Mouse (Mus musculus) heart, embryonic 16.5 days (tissue): Measurements from ENCODE around the gene Zfp958. TPM values are rescaled to one million over a fixed set of nuclear protein-coding genes. Genes with fewer than 3 reads are reported as not detected.
"Not testable (repeated sequence)": the region's sequence is repeated elsewhere in the genome, so short reads cannot be mapped to it uniquely, and the experiment has no call there.

Experiments
- ATAC-seq: fragments of 200-750 bp; cut with Nextera tagmentation; replicated peaks from 2 replicates; pipeline ENCODE4 v1.8.0; 2017; ENCODE audit warnings: moderate number of reproducible peaks; ENCODE audit not compliant: insufficient read depth, low FRiP score; ENCODE audit errors: extremely low read depth
- H3K27ac ChIP-seq: fragments of 300-500 bp; sonication (generic); 2 replicates; pipeline ENCODE4 v1.5.1; 2014; ENCODE audit warnings: mild to moderate bottlenecking, low read length, control low read depth, moderate library complexity
- H3K27me3 ChIP-seq: fragments of 300-500 bp; sonication (generic); 2 replicates; pipeline ENCODE4 v1.6.1; 2014; ENCODE audit warnings: low read length, mixed read lengths; ENCODE audit not compliant: control insufficient read depth, insufficient read depth
- H3K36me3 ChIP-seq: fragments of 300-500 bp; sonication (generic); 2 replicates; pipeline ENCODE4 v1.6.1; 2014; ENCODE audit not compliant: control insufficient read depth, insufficient read depth
- H3K4me1 ChIP-seq: fragments of 300-500 bp; sonication (generic); 2 replicates; pipeline ENCODE4 v1.6.1; 2014; ENCODE audit warnings: low read length, mixed read lengths; ENCODE audit not compliant: control insufficient read depth, insufficient read depth
- H3K4me2 ChIP-seq: fragments of 300-500 bp; sonication (generic); 2 replicates; pipeline ENCODE4 v1.6.1; 2014; ENCODE audit warnings: low read depth, mild to moderate bottlenecking, control low read depth, low read length
- H3K4me3 ChIP-seq: fragments of 300-500 bp; sonication (generic); 2 replicates; pipeline ENCODE4 v1.5.1; 2014; ENCODE audit warnings: mild to moderate bottlenecking, control low read depth, low read length
- H3K9ac ChIP-seq: fragments of 300-500 bp; sonication (generic); 2 replicates; pipeline ENCODE4 v1.6.1; 2014; ENCODE audit warnings: low read length, control low read depth
- H3K9me3 ChIP-seq: fragments of 300-500 bp; sonication (generic); replicated peaks from 2 replicates; pipeline ENCODE4 v1.6.1; 2016; ENCODE audit warnings: low read length; ENCODE audit not compliant: control insufficient read depth
- WGBS: fragments of 180-500 bp; shearing (Covaris S2); extraction: QIAGEN DNeasy Blood & Tissue Kit; methylation state at CpG from one replicate; pipeline ENCODE4 v1.1.7; 2014; 5-methylcytosine and 5-hydroxymethylcytosine counted together
- polyA plus RNA-seq: library from polyadenylated mRNA; unstranded; fragments of >200 nt; fragmentation: Nextera tagmentation; extraction: Ambion mirVana; gene quantifications from 2 replicates; pipeline ENCODE4 v1.2.1, GENCODE M21; 2015

Zfp958 gene
- 10.4 and 10.5 TPM in 2 replicates for polyA plus RNA-seq

DNA sequence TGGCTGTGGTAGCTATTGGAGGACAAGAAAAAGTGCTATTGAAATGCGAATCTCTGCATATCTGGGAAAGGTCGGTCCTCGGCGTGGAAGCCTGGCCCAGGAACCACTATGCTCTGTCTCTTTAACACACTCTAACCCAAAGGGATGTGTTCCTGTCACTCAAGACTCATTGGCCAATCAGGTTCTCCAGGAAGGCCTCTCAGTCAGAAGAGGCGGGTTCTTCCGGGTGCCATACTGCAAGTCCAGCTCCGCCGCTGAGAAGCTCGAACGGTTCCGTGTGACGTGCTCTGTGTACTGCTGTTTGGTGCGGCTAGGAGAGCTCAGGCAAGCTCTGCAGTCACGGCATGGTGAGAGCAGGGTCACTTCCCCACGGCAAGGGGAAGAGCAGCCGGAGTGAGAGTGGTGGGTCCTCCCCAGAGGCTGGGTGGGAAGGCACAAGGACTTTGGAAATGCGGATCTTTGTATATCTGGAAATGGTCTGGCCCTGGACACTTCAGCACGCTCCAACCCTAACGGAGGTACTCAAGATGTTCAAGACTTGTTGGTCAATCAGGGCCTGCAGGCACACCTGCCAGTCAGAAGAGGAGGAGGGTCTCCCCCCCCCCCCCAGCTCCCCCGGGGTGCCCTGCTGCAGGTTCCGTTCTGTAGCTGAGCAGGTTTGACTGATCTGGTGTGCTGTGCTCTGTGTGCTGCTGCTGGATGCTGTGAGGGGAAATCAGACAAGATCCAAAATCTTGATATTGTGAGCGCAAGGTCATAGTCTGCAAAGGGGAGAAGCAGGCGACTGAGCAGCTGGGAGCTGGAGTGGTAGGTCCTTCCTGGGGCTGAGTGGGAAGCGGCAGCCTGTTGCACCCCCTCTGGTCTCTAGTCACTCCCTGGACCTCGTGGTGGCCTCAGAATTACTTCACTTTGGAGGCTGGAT, at the start of gene Zfp958:
Zfp958 (plus strand) TSS at position 236 of the 922 bp plus-strand sequence.
- peak within 1 kb of the TSS; percentile 76 for H3K4me3 ChIP-seq
- no peaks in the 10 kb centered on the region for H3K9me3 ChIP-seq
- H3K4me2 ChIP-seq = peak within 1 kb of the TSS; percentile 96
- H3K27me3 ChIP-seq = no peaks in the 10 kb centered on the region
- peak; percentile 99 for ATAC-seq
- peaks cover 9% of the 10 kb centered on the region; the same call in 1 of the 2 replicates for H3K4me1 ChIP-seq
- no peaks in the 10 kb centered on the region; the same call in 1 of the 2 replicates for H3K36me3 ChIP-seq
- peak within 1 kb of the TSS; percentile 86 for H3K9ac ChIP-seq
- under 1% methylated on average over 25 of the region's 25 CpGs for WGBS
- peak within 1 kb of the TSS; percentile 95 for H3K27ac ChIP-seq

DNA sequence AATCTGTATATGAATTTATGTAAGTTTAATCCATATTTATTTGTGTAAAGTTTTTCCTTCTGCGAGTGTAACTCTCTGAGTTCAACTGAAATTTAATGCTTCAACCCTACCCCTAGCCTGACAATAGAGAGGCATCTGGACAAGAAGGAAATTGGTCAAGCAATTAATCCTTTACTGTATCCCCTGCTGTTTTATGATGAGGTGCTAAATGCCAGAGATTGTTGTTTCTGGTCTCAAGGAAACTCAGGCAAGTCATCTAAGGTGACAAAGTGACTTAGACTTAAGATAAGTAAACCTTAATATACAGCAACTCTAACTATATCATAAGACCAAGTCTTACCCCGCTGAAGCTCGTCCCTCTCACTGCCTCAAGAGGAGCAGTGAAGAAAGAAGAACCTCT, 31.0 kb upstream of the Zfp958 start:
- no peaks in the 10 kb centered on the region for H3K36me3 ChIP-seq
- no peaks in the 10 kb centered on the region for H3K9me3 ChIP-seq
- 65% methylated on average over 3 of the region's 3 CpGs for WGBS
- peaks cover 6% of the 10 kb centered on the region for H3K4me1 ChIP-seq
- no peaks in the 10 kb centered on the region for H3K27me3 ChIP-seq
- no peak for ATAC-seq
- no peak overlapping the region for H3K27ac ChIP-seq
- H3K4me3 ChIP-seq = no peak overlapping the region
- no peak overlapping the region for H3K4me2 ChIP-seq
- H3K9ac ChIP-seq = no peak overlapping the region

DNA sequence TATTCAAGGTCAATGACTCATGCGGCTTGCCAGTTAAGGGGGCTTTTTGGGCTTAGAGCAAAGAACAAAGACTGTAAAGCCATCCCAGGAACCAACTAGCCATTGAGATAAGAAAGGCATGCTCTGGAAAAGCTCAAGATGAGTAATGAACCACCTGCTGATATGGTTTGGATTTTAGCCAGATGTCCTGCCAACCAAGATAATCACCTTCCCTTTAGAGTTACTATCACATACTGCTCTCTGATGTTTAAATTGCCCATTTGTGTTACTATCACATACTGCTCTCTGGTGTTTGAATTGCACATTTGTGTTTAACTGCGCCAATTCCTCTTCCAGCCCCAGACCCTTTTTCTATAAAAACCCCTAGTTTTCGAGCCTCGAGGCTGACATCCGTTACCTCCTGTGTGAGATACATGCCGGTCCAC, 30.2 kb upstream of the Zfp958 start:
- H3K4me2 ChIP-seq = no peak overlapping the region
- H3K4me1 ChIP-seq = peaks cover 6% of the 10 kb centered on the region
- H3K27ac ChIP-seq = no peak overlapping the region
- WGBS = 39% methylated on average over 6 of the region's 6 CpGs
- no peaks in the 10 kb centered on the region for H3K9me3 ChIP-seq
- H3K4me3 ChIP-seq = no peak overlapping the region
- no peaks in the 10 kb centered on the region for H3K27me3 ChIP-seq
- ATAC-seq = no peak
- H3K36me3 ChIP-seq = no peaks in the 10 kb centered on the region
- no peak overlapping the region for H3K9ac ChIP-seq

GRCm38 (mm10) chr8:4584660-4585059, 28.3 kb upstream of the Zfp958 start:
- Histone ChIP-seq H3K9ac (no peak overlapping the region), H3K9me3 (no peaks in the 10 kb centered on the region), H3K27ac (no peak overlapping the region), H3K4me3 (no peak overlapping the region), H3K4me2 (no peak overlapping the region), H3K36me3 (no peaks in the 10 kb centered on the region), H3K4me1 (peaks cover 6% of the 10 kb centered on the region), H3K27me3 (no peaks in the 10 kb centered on the region)
- WGBS = 86% methylated on average over 1 of the region's 1 CpGs
- no peak for ATAC-seq

GRCm38 (mm10) chr8:4586356-4586755, 26.6 kb upstream of the Zfp958 start:
- H3K9me3 ChIP-seq = no peaks in the 10 kb centered on the region
- no peak overlapping the region for H3K4me2 ChIP-seq
- H3K9ac ChIP-seq = no peak overlapping the region
- H3K4me1 ChIP-seq = peaks cover 6% of the 10 kb centered on the region
- no peaks in the 10 kb centered on the region for H3K36me3 ChIP-seq
- H3K27ac ChIP-seq = no peak overlapping the region
- H3K4me3 ChIP-seq = no peak overlapping the region
- 33% methylated on average over 4 of the region's 4 CpGs for WGBS
- H3K27me3 ChIP-seq = no peaks in the 10 kb centered on the region
- no peak for ATAC-seq

- no peaks in the 10 kb centered on the region for H3K27me3 ChIP-seq
- 34% methylated on average over 9 of the region's 9 CpGs for WGBS
- no peaks in the 10 kb centered on the region for H3K36me3 ChIP-seq
- H3K9me3 ChIP-seq = no peaks in the 10 kb centered on the region
- H3K4me2 ChIP-seq = no peak overlapping the region
- H3K9ac ChIP-seq = no peak overlapping the region
- no peak for ATAC-seq
- H3K4me3 ChIP-seq = no peak overlapping the region
- H3K27ac ChIP-seq = no peak overlapping the region
- no peaks in the 10 kb centered on the region for H3K4me1 ChIP-seq
These were observed 24.6 kb upstream of the Zfp958 start for GRCm38 (mm10) chr8:4588165-4589000.

DNA sequence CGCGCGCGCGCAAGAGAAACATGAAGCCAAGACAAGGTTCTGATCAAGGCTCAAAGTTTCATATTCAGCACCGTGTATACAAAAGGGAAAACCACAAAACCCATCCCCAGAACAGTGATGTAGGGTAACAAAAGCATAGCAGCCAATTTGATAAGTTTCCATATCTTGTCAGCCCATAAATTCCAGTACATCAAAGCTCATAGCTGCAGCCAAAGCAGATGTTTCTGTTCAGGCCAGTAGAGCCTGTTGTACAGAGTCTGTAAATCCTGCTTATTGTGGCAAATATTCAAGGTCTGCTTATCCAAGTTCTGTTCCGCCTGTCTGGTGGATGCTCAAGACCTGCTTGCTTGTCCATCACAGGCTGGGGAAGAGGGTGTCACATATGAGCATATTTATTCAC, 4.1 kb upstream of the Zfp958 start:
- no peak for ATAC-seq
- Histone ChIP-seq H3K4me2 (no peak overlapping the region), H3K9ac (no peak overlapping the region), H3K27me3 (no peaks in the 10 kb centered on the region), H3K27ac (no peak overlapping the region), H3K4me3 (no peak overlapping the region), H3K9me3 (no peaks in the 10 kb centered on the region), H3K36me3 (no peaks in the 10 kb centered on the region), H3K4me1 (peaks cover 3% of the 10 kb centered on the region; the same call in 1 of the 2 replicates)
- WGBS = 79% methylated on average over 7 of the region's 7 CpGs

- not testable (repeated sequence) for H3K36me3 ChIP-seq, H3K4me2 ChIP-seq, H3K9ac ChIP-seq, H3K4me3 ChIP-seq, H3K27me3 ChIP-seq, H3K9me3 ChIP-seq, ATAC-seq, H3K4me1 ChIP-seq, H3K27ac ChIP-seq
- 78% methylated on average over 4 of the region's 4 CpGs for WGBS
These were observed 1.3 kb upstream of the Zfp958 start for GRCm38 (mm10) chr8:4611626-4612175.
